Mouse (Mus musculus): ENCODE data around the gene Rbm28. TPM values are rescaled to one million over a fixed set of nuclear protein-coding genes. Genes with fewer than 3 reads are reported as not detected.
A peak's percentile ranks its signal among the peaks of the same experiment; 100 is the strongest.

Rbm28 gene
- 36.9 and 47.6 TPM in 2 replicates for polyA plus RNA-seq (2014; fragmentation: Nextera tagmentation; extraction: Ambion mirVana)

DNA sequence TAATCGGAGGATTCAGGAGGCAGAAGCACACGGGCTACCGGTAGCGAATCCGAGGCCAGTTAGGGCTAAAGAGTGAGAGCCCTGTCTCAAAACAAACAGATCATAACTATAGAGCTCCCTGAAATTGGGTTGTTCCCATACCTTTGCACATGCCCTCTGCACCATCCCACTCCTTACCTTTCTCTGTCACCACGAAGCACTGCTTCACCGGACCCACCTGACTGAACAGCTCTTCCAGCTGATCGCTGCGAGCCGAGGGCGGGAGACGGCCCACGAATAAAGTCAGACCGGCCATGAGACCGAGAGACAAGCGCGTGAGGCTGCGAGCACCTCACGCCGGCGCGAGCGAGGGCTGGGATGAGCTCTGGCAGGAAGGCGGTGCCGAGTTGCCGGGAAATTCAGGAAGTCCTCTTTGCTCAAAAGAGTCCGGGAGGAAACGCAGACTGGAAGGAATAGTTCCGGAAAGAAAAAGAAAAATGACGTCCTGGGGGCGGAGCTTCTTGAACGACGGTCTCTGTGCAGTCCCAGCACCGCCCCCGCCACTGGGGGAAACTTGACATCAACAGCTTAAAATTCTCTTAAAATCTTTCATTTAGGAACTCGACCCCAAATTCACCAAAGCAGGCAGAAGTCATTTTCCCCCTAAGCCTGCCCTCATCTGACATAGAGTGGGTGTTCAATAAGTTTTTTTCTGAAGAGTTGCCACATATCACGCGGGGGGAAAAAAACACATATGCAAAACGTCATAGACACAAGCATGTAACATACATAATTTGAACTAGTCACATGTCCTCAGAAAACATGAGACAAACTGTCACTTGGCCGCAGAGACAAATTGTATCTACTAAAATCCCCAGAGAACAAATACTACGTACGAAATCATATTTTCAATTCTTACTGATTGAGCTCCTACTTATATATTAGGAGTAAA lies at the start of gene Rbm28:
Gene Rbm28, minus strand, starts transcription at position 693 of the 931 bp plus-strand sequence.
- Histone ChIP-seq H3K4me3 (replicated peaks; ENCODE audit: low read depth, low read length) (peak within 1 kb of the TSS; percentile 63), H3K4me2 (ENCODE audit: low read length) (peak within 1 kb of the TSS; percentile 63), H3K27ac (replicated peaks; ENCODE audit: low read depth, low read length) (peak within 1 kb of the TSS; percentile 43), H3K27me3 (ENCODE audit: control insufficient read depth, insufficient read depth, low read length) (peaks cover 14% of the 10 kb centered on the region), H3K36me3 (ENCODE audit: control insufficient read depth, insufficient read depth, low read length) (peaks cover 6% of the 10 kb centered on the region), H3K9ac (replicated peaks; ENCODE audit: low read length) (peak within 1 kb of the TSS; percentile 75), H3K9me3 (ENCODE audit: control insufficient read depth, low read length) (no peaks in the 10 kb centered on the region), H3K4me1 (ENCODE audit: control insufficient read depth, insufficient read depth, low read length) (peaks cover 8% of the 10 kb centered on the region)
- ATAC-seq (ENCODE audit: low FRiP score, low TSS enrichment) (peak; percentile 77), DNase-seq (peak; percentile 94)
- WGBS: 9% methylated on average over 42 of the region's 42 CpGs

DNA sequence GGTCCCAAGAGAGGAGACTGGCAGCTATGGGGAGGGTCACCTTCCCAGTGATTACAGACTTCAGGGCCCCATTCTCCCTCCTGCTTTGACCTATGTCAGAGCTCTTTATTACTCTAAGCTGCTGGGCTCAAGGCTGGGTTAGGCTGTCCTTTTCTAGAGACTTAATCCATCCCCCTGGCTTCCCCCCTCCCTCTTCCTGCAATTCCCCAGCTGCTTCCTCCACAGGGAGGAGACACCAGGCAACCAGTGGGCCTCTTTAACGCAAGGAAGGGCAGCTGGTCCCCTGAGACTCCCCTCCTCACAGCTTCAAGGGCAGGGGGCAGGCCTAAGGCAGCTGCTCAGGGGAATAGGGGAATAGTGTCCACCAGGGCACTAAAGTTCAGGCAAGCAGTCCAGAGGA lies 49.4 kb upstream of the Rbm28 start:
- DNase-seq: peak; percentile 49

DNA sequence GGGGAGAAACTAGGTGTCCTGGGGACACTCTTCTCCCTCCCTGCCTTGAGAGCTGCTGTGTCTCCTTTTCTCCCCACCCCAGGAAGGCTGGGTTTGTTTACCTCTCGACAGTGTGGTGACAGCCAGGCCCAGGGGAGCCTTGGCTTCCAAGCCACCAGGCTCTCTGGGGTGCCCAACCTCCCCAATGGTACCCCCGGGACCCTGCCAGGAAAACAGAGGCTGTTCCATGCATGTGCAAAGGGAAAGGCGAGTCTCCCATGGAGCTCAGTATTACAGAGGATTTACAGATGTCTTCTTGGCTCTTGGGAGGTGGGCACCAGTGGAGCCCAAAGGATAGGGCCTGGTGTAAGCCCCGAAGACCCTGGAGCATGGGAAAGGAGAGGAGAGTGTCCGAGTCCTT lies 48.6 kb upstream of the Rbm28 start:
- 52% methylated on average over 5 of the region's 5 CpGs for WGBS

More for the DNA sequence above, 49.4 kb upstream of the Rbm28 start:
- H3K27me3 ChIP-seq (ENCODE audit: control insufficient read depth, insufficient read depth, low read length): peaks cover 8% of the 10 kb centered on the region; the same call in 1 of the 2 replicates
- H3K9me3 ChIP-seq (ENCODE audit: control insufficient read depth, low read length): no peaks in the 10 kb centered on the region
- H3K4me1 ChIP-seq (ENCODE audit: control insufficient read depth, insufficient read depth, low read length): peaks cover 53% of the 10 kb centered on the region
- H3K4me3 ChIP-seq (replicated peaks; ENCODE audit: low read depth, low read length): no peak overlapping the region
- ATAC-seq (ENCODE audit: low FRiP score, low TSS enrichment): no peak
- no peak overlapping the region for H3K27ac ChIP-seq (replicated peaks; ENCODE audit: low read depth, low read length)
- H3K4me2 ChIP-seq (ENCODE audit: low read length): no peak overlapping the region; the same call in 1 of the 2 replicates
- WGBS: 0% methylated on average over 1 of the region's 1 CpGs
- no peak overlapping the region for H3K9ac ChIP-seq (replicated peaks; ENCODE audit: low read length)
- H3K36me3 ChIP-seq (ENCODE audit: control insufficient read depth, insufficient read depth, low read length): no peaks in the 10 kb centered on the region

DNA sequence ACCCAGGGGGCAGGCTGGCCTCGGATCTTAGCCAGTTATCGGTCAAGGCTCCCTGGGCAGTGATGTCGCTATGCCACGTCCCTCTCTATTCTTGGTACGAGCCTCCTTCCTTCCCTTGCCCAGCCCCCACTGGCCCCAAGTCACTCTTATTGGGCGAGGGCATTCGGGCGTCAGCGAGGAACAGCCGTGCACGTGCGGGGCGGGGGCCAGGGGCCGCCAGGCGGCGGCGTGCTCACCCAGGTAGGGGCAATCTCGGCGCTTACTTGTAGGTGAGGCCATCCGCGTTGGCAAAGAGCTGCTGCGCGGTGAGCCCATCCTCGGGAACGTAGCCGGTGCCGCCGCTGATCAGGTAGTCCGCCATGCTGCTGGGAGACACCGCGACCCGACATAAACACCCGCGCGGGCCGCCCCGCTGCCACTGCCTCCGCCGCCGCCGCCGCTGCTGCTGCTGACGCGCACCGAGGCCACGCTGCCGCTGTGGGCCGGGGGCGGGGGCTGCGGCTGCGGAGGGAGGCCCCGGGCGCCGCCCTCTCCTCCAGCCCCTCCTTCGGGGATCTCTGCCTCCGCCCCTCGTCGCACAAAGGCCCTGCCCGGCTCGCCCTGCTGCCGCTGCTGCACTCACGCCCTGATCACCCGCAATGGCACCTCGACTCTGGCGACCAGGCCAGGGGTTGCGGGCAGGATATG lies 47.1 kb upstream of the Rbm28 start:
- peak; percentile 88 for DNase-seq
- peak overlapping the region; percentile 91 for H3K27ac ChIP-seq (replicated peaks; ENCODE audit: low read depth, low read length)
- peak overlapping the region; percentile 64 for H3K4me3 ChIP-seq (replicated peaks; ENCODE audit: low read depth, low read length)
- no peaks in the 10 kb centered on the region for H3K9me3 ChIP-seq (ENCODE audit: control insufficient read depth, low read length)
- 0 out of 2 replicates have a peak, but pooled peaks cover under 1% of the 10 kb centered on the region for H3K36me3 ChIP-seq (ENCODE audit: control insufficient read depth, insufficient read depth, low read length)
- H3K9ac ChIP-seq (replicated peaks; ENCODE audit: low read length): peak overlapping the region; percentile 83
- peaks cover 8% of the 10 kb centered on the region; the same call in 1 of the 2 replicates for H3K27me3 ChIP-seq (ENCODE audit: control insufficient read depth, insufficient read depth, low read length)
- peaks cover 53% of the 10 kb centered on the region for H3K4me1 ChIP-seq (ENCODE audit: control insufficient read depth, insufficient read depth, low read length)
- peak overlapping the region; percentile 84 for H3K4me2 ChIP-seq (ENCODE audit: low read length)
- under 1% methylated on average over 50 of the region's 66 CpGs for WGBS
- peak; percentile 82 for ATAC-seq (ENCODE audit: low FRiP score, low TSS enrichment)

More for the DNA sequence above, 48.6 kb upstream of the Rbm28 start:
- 0 out of 2 replicates have a peak overlapping the region, but pooled peaks have one; percentile 5 for H3K4me3 ChIP-seq (replicated peaks; ENCODE audit: low read depth, low read length)
- H3K9me3 ChIP-seq (ENCODE audit: control insufficient read depth, low read length): no peaks in the 10 kb centered on the region
- H3K9ac ChIP-seq (replicated peaks; ENCODE audit: low read length): no peak overlapping the region
- H3K4me1 ChIP-seq (ENCODE audit: control insufficient read depth, insufficient read depth, low read length): peaks cover 53% of the 10 kb centered on the region
- H3K27ac ChIP-seq (replicated peaks; ENCODE audit: low read depth, low read length): no peak overlapping the region
- no peaks in the 10 kb centered on the region for H3K36me3 ChIP-seq (ENCODE audit: control insufficient read depth, insufficient read depth, low read length)
- ATAC-seq (ENCODE audit: low FRiP score, low TSS enrichment) (no peak), DNase-seq (no peak)
- H3K4me2 ChIP-seq (ENCODE audit: low read length): no peak overlapping the region
- H3K27me3 ChIP-seq (ENCODE audit: control insufficient read depth, insufficient read depth, low read length): peaks cover 8% of the 10 kb centered on the region; the same call in 1 of the 2 replicates

DNA sequence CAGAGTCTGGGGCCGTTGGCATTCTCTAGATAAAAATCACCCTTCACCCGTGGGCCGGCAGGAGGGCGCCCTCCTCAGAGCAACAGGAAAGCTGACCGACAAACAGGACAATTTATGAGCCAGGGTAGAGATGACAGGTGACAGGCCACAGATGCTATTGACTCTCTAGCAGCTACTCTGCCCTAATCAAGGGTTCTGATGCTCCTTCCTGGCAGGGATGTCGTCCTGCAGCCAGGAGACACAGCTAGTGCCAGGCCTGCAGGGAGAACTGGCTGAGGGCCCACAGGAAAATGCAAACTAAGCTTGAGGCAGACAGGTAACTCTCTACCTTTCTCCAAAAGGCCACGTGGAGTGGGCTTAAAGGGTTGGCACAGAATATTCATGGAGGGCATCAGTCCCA lies 46.3 kb upstream of the Rbm28 start:
- peaks cover 48% of the 10 kb centered on the region for H3K4me1 ChIP-seq (ENCODE audit: control insufficient read depth, insufficient read depth, low read length)

DNA sequence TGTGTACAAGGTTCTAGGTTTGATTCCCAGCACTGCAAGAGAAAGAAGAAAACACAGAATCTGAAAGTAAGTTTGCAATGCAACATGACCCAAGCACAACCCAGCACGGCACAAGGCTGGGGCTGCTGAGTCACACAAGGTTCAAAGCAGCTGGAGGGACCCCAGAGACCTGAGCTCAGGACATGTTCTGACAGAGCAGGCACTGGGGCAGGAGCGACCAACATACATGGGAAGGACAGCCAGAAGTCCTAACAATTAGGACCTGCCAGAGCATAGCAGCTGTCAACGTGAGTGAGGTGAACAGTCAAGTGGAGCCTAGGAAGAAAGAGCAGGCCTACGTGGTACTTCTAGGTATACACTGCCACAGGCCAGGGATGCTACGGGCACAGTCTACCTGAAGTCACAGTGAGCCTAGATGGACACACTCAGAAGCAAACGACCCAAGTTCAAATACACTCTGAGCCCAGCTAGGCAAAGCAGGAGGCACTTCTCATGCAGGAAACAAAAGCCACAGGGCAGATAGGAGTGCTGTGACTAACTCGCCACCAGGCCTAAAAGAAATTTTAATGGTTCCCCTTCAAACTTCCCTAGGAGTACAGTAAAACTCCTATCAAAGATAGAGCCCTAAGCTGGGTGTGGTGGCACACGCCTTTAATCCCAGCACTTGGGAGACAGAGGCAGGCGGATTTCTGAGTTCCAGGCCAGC lies 45.6 kb upstream of the Rbm28 start:
- H3K9me3 ChIP-seq (ENCODE audit: control insufficient read depth, low read length): no peaks in the 10 kb centered on the region
- H3K4me1 ChIP-seq (ENCODE audit: control insufficient read depth, insufficient read depth, low read length): peaks cover 47% of the 10 kb centered on the region
- WGBS: 84% methylated on average over 9 of the region's 9 CpGs
- H3K4me3 ChIP-seq (replicated peaks; ENCODE audit: low read depth, low read length): no peak overlapping the region
- H3K36me3 ChIP-seq (ENCODE audit: control insufficient read depth, insufficient read depth, low read length): peaks cover 14% of the 10 kb centered on the region
- peak overlapping the region; percentile 84 for H3K4me2 ChIP-seq (ENCODE audit: low read length)
- ATAC-seq (ENCODE audit: low FRiP score, low TSS enrichment) (no peak), DNase-seq (no peak)
- no peak overlapping the region for H3K9ac ChIP-seq (replicated peaks; ENCODE audit: low read length)
- H3K27ac ChIP-seq (replicated peaks; ENCODE audit: low read depth, low read length): no peak overlapping the region
- H3K27me3 ChIP-seq (ENCODE audit: control insufficient read depth, insufficient read depth, low read length): peaks cover 8% of the 10 kb centered on the region; the same call in 1 of the 2 replicates

More for the DNA sequence above, 46.3 kb upstream of the Rbm28 start:
- Histone ChIP-seq H3K4me3 (replicated peaks; ENCODE audit: low read depth, low read length) (peak overlapping the region; percentile 64), H3K9ac (replicated peaks; ENCODE audit: low read length) (peak overlapping the region; percentile 83), H3K4me2 (ENCODE audit: low read length) (peak overlapping the region; percentile 84), H3K9me3 (ENCODE audit: control insufficient read depth, low read length) (no peaks in the 10 kb centered on the region), H3K27ac (replicated peaks; ENCODE audit: low read depth, low read length) (peak overlapping the region; percentile 91), H3K36me3 (ENCODE audit: control insufficient read depth, insufficient read depth, low read length) (peaks cover 8% of the 10 kb centered on the region), H3K27me3 (ENCODE audit: control insufficient read depth, insufficient read depth, low read length) (peaks cover 8% of the 10 kb centered on the region; the same call in 1 of the 2 replicates)
- peak; percentile 17 for DNase-seq
- ATAC-seq (ENCODE audit: low FRiP score, low TSS enrichment): no peak
- 34% methylated on average over 7 of the region's 7 CpGs for WGBS

DNA sequence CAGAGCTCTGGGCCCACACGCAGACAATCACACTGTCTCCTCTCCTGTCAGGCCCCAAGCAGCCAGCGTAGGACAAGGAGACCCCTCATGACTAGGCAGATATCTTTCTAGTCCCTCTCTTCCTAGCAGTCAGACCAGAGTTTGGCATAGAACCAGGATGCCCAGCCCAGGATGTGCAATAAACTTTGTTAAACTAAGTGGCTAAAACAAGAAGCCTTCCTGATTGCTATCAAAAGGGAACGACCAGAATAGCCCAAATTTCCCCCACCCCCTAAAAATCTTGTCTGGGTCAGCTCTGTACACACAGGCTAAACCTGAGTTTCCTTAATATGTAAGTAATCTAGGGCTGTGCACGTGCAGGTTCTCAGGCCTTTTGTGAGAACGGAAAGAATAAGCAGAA lies 43.4 kb upstream of the Rbm28 start:
- ATAC-seq (ENCODE audit: low FRiP score, low TSS enrichment): no peak
- Histone ChIP-seq H3K9ac (replicated peaks; ENCODE audit: low read length) (no peak overlapping the region), H3K4me1 (ENCODE audit: control insufficient read depth, insufficient read depth, low read length) (peaks cover 26% of the 10 kb centered on the region), H3K4me2 (ENCODE audit: low read length) (no peak overlapping the region), H3K27ac (replicated peaks; ENCODE audit: low read depth, low read length) (no peak overlapping the region), H3K4me3 (replicated peaks; ENCODE audit: low read depth, low read length) (no peak overlapping the region), H3K27me3 (ENCODE audit: control insufficient read depth, insufficient read depth, low read length) (no peaks in the 10 kb centered on the region), H3K9me3 (ENCODE audit: control insufficient read depth, low read length) (no peaks in the 10 kb centered on the region), H3K36me3 (ENCODE audit: control insufficient read depth, insufficient read depth, low read length) (peaks cover 31% of the 10 kb centered on the region)
- DNase-seq: no peak
- 88% methylated on average over 5 of the region's 5 CpGs for WGBS

DNA sequence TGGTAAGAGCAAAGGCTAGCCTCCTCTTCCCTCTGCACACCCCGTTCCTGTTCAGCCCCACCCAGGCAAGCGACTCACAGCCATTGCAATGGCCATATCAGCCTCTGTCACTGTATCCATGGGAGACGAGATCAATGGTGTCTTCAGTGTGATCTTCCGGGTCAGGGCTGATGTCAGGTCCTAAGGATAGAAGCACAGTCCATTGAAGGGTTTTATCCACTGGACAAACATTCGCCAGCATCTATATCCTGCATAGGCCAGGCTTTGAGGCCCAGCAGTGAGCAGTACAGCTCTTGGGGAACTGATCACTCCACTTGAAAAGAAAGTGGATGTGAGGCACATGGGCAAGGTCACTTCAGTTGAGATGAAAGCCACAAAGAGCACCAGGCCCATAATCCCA lies 42.2 kb upstream of the Rbm28 start:
- no peak for DNase-seq

More for the DNA sequence above, 42.2 kb upstream of the Rbm28 start:
- no peak overlapping the region for H3K27ac ChIP-seq (replicated peaks; ENCODE audit: low read depth, low read length)
- H3K4me3 ChIP-seq (replicated peaks; ENCODE audit: low read depth, low read length): no peak overlapping the region
- no peak overlapping the region for H3K4me2 ChIP-seq (ENCODE audit: low read length)
- WGBS: 87% methylated on average over 5 of the region's 5 CpGs
- no peaks in the 10 kb centered on the region for H3K27me3 ChIP-seq (ENCODE audit: control insufficient read depth, insufficient read depth, low read length)
- ATAC-seq (ENCODE audit: low FRiP score, low TSS enrichment): no peak
- H3K9me3 ChIP-seq (ENCODE audit: control insufficient read depth, low read length): no peaks in the 10 kb centered on the region
- H3K36me3 ChIP-seq (ENCODE audit: control insufficient read depth, insufficient read depth, low read length): peaks cover 43% of the 10 kb centered on the region
- peaks cover 17% of the 10 kb centered on the region for H3K4me1 ChIP-seq (ENCODE audit: control insufficient read depth, insufficient read depth, low read length)
- H3K9ac ChIP-seq (replicated peaks; ENCODE audit: low read length): no peak overlapping the region
